In genomic region chr2:173719115-173719514, GRCm38 (mm10) we compare ENCODE assay signal across 27 mouse cellular contexts. TPM values are rescaled to one million over a fixed set of nuclear protein-coding genes. Genes with fewer than 3 reads are reported as not detected.
"Had no signal": no experiment of that assay in that cellular context is flagged by ENCODE, and none has a peak within 500 bp of the region (broad histone marks: within the 10 kb centered on the region; RNA-seq: fewer than 3 reads in every experiment).

1700010B08Rik (plus strand) TSS chr2:173719415.

RNA-seq across cellular contexts. Expression of gene 1700010B08Rik, which starts in this region (rescaled TPM):
- polyA plus RNA-seq: heart, embryonic 10.5 days; heart, embryonic 11.5 days; heart, embryonic 12.5 days; heart, embryonic 13.5 days; heart, embryonic 14.5 days; heart, embryonic 15.5 days; heart, embryonic 16.5 days; heart, postnatal 0 days; hindbrain, embryonic 10.5 days; hindbrain, embryonic 11.5 days; hindbrain, embryonic 12.5 days; hindbrain, embryonic 13.5 days; hindbrain, embryonic 14.5 days; hindbrain, embryonic 15.5 days; hindbrain, embryonic 16.5 days; hindbrain, postnatal 0 days; inflammation-experienced regulatory T-cells, adult 6 months; intestine, embryonic 14.5 days; intestine, embryonic 15.5 days; intestine, embryonic 16.5 days; intestine, postnatal 0 days; kidney, adult 2 months; kidney, embryonic 14.5 days; kidney, embryonic 15.5 days; kidney, embryonic 16.5 days; kidney, postnatal 0 days; large intestine, adult 2 months had no signal
